ENCODE assay signal across 12 mouse cellular contexts in the genomic region with DNA sequence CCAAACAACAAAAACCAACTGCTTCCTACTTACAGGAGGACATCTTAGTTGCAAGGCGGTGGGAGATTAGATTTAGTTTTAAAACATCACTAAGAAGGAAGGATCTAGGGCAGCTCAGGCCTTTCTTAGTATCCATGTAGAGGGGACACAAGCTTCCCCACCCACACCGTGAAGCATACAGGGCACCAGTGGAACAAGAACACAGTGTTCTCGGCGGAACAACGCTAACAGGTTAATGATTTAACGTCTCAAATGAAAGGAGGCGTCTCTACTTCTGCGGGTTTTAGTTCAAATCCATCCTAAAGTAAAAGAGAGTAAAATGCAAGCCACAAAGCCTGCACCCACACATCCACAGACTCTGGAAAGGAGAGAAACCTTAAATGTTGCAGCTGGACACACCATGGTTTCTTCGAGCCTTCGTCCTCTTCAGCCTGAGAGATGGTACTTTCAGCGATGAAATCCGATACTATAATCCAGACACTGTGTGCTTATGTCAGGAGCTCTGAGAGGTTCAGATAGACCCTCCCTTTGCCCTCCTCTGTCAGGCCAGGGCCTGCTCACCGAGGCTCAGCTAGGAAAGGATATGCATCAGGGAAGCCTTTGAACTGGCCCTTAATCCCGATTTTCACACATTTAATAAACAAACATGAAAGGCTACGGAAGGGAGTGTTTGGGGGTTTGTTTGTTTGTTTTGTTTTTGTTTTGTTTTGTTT. TPM values are rescaled to one million over a fixed set of nuclear protein-coding genes. Genes with fewer than 3 reads are reported as not detected.
DNase-seq lines count a peak whose midpoint lies in the region.
"Had no signal": no experiment of that assay in that cellular context is flagged by ENCODE, and none has a peak within 500 bp of the region (broad histone marks: within the 10 kb centered on the region; RNA-seq: fewer than 3 reads in every experiment).

No protein-coding gene starts in this region.

- peak; percentile 25 for DNase-seq in embryo, embryonic 10.5 days (ENCODE audit: low spot score)
- DNase-seq in embryo, embryonic 11 days: no peak
- peak; percentile 56 for DNase-seq in kidney, adult 9 months
- DNase-seq in kidney, adult 11 months: no peak
- peak; percentile 46 to 47 for DNase-seq in kidney, postnatal 36 days
- DNase-seq in spleen, postnatal 36 days (ENCODE audit: low spot score in 2 of 2): no peak
- no peak for DNase-seq in gastrocnemius, adult 18-20 months (ENCODE audit: low spot score)
- DNase-seq: adrenal gland, postnatal 25 days; cerebellum, adult 8-10 months; lung, embryonic 14.5 days; thymus, adult 18-20 months; thymus, postnatal 36 days had no signal

RNA-seq across cellular contexts. Expression of a gene that starts 12.0 kb away (rescaled TPM):
- 1 to 10 TPM; 1.8 TPM for total RNA-seq in gastrocnemius, adult 18-20 months (2021)

RNA-seq across cellular contexts. Expression of a gene that starts 35.5 kb away (rescaled TPM):
- total RNA-seq in gastrocnemius, adult 18-20 months (2021): 10 to 100 TPM; 67.4 to 69.0 TPM

RNA-seq across cellular contexts. Expression of a gene that starts 54.0 kb away (rescaled TPM):
- 1 to 10 TPM; 4.1 to 4.5 TPM for total RNA-seq in gastrocnemius, adult 18-20 months (2021)

Comparison
In these comparisons a context has a peak if more than half of its experiments do, and no peak if none do; other contexts are left out.
1. DNase-seq: peak in embryo, embryonic 10.5 days (single experiment), kidney, adult 9 months (single experiment) and kidney, postnatal 36 days (2 of 2); none in embryo, embryonic 11 days (single experiment), kidney, adult 11 months (single experiment), spleen, postnatal 36 days (0 of 2) and gastrocnemius, adult 18-20 months (single experiment).